Mouse (Mus musculus): ENCODE data around the gene Sema3g. TPM values are rescaled to one million over a fixed set of nuclear protein-coding genes. Genes with fewer than 3 reads are reported as not detected.
A peak's percentile ranks its signal among the peaks of the same experiment; 100 is the strongest.

Sema3g gene
- polyA plus RNA-seq, 1 experiment, result 1.3 TPM

- no peak for DNase-seq (ENCODE audit: low read depth, low spot score)
- WGBS, result 80% methylated on average over 2 of the region's 2 CpGs
These were observed 814 bp upstream of the Sema3g start, which contains the start of gene Nisch for GRCm38 (mm10) chr14:31216846-31217245. Gene Nisch (minus strand): TSS chr14:31216946.

DNA sequence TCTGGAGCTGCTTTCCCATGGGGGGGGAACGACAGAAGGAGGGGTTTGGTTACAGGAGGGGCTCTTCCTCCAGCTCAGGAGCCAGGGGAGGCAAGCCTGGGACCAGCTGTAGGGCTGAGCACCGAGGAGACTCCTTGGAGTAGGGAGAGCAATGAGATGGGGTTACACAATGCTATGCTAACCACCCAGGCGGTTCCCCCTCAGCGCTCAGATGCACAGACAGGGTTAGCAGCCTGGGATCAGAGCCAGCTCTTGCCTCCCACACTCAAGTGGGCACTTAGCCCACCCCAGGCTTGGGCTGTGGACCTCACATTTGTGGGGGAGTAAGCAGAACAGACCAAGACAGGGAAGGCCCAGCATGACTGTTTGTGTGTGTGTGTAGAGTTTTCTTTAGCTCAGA is 9.3 kb downstream of the Sema3g start:
- 54% methylated on average over 4 of the region's 4 CpGs for WGBS

DNA sequence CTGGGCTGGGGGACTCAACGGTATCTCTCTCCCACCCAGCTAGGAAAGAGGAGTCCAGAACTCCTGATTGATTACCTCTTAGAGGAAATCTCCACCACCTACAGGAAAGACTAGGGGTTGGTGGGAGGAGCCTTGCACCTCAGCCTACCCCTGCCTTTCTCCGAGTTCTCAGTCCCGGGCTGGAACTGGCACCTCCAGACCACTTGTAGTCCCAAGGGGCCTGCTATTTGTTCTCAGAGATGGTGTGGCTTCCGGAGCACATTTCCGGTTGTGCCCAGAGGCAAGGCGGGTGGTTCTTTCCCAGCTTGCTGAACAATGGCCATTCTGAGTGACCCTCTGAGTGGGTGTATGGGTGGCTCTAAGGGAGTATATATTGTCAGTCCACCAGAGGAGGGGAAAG is 10.6 kb downstream of the Sema3g start:
- 68% methylated on average over 6 of the region's 6 CpGs for WGBS
- no peak for DNase-seq (ENCODE audit: low read depth, low spot score)

More for the DNA sequence above, 9.3 kb downstream of the Sema3g start:
- no peak for DNase-seq (ENCODE audit: low read depth, low spot score)

DNA sequence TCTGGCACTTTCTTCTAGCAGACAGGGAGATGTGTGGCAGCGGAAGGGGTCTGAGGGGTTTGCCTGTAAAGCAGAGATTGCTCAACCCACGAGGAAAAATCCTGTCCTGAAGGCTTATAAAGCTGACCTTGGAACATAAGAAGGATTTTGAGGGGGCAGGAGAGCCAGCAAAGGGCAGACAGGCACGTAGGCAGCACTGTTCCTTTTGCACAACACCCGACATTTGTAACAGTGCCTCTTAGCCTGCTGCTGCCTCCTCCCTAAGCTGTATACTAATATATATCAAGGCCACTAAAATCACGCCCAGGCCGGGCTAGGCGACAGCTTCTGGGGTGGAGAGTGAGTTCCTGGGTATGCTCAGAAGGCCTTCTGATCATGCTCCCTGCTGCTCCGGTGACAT is 12.8 kb downstream of the Sema3g start:
- WGBS, result 43% methylated on average over 8 of the region's 8 CpGs
- DNase-seq (ENCODE audit: low read depth, low spot score), result no peak

GRCm38 (mm10) chr14:31232404-31233069 is 14.9 kb downstream of the Sema3g start:
- 74% methylated on average over 13 of the region's 13 CpGs for WGBS
- no peak for DNase-seq (ENCODE audit: low read depth, low spot score)

DNA sequence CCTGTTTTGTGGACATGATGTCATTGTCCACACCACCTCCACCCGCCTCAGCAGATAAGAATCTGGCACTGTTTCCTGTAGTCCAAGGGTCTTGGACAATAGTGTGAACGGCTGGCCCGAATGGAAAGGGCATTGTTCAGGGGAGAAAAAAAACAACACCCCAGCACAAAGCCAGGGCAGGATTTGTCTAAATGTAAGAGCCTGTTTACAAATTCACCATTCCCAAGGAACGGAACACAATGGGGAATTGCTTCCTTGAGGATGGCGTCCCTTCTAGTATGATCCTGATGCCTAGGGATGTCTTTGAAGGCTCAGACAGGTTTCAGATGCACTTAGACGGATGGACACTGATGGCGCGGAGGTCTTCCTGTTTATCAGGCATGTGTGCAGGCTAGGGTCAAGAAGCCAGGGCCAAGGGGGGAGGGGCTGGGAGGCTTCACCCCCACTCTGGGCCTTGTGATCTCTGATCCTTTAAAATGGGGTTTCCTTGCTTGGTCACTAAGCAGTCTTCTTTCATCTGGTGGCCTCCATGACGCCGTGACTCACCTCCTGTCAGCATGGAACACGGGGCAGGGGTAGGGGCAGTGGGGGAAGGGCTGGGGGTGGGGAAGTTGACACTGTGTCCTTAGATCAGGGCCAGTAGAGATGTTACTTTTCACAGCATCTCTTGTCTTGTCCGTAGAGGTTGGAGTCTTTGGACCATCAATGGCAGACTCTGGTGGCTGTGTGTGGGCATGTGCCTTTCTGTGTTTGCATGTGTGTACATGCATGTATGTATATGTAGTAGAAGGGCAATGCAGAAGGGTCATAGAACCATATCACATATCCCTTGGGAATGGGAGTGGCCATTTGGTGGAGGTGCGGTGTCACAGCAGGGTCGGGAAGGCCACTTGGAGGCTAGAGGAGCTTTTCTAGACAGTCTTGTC is 15.7 kb downstream of the Sema3g start:
- 75% methylated on average over 14 of the region's 14 CpGs for WGBS
- no peak for DNase-seq (ENCODE audit: low read depth, low spot score)

DNA sequence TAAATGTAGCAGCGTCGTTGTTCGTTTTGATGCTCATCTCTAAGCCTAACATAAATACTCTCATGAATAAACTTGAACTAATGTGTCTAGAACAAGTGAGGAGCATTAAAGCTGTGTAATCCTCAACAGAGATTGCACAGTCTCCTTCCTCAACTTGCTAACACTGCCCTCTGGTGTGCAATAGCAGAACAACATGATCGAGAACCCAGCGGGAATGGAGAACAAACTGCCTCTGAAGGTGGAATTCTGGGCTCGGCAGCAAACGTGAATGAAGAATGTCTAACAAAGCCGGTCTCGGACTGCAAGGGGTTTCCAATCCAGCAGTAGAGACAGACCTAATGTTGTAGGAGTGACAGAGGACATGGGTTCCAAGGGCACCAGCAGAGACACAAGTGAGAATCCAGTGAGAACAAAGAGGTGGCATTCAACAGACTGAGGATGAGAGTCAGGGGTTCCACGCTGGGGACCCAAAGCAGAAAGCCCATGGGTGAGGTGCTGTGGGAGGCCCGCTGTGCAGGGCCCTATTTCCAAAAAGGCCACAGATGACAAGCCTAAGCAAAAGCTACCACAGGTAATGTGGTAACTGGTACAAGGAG is 16.4 kb downstream of the Sema3g start:
- 13% methylated on average over 11 of the region's 11 CpGs for WGBS
- DNase-seq (ENCODE audit: low read depth, low spot score), result peak; percentile 73

DNA sequence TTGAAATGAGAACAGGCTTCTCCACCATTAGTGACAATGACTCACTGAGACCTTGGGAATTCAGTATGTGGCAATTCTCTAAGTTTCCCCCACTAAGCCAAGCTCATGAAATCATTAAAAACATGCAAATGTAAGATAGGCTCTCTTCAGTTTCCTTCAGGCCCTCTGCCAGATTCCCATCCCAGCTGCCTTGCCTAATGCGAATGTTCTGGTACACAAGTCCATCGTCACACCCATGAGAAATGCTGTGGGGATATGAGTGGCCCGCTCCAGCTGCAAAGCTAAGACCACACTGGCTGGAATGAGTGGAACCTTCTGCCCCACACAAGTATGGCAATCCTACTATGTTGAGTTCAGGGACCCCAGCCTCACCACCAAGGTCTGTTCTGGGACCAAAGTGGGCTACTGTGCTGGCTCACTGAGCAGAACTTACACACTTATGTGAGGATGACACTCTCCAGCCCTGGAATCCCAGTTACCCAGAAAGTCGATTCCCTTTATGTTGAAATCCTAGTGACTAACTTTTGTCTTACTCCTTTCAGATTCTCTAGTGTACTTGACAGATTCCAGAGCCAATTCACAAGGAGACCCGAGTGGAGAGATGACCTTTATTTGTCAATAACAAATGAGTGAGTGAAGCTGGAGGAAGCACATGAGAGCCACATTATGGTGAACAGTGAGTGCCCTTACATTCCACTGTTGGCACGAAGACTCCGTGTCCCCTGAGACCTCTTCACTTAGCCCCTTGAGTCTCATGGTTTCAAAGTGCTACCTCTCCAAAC is 19.6 kb downstream of the Sema3g start:
- no peak for DNase-seq (ENCODE audit: low read depth, low spot score)
- WGBS, result 70% methylated on average over 7 of the region's 7 CpGs

- WGBS, result 72% methylated on average over 3 of the region's 3 CpGs
- DNase-seq (ENCODE audit: low read depth, low spot score), result no peak
These were observed 22.9 kb downstream of the Sema3g start for GRCm38 (mm10) chr14:31240528-31240927.

DNA sequence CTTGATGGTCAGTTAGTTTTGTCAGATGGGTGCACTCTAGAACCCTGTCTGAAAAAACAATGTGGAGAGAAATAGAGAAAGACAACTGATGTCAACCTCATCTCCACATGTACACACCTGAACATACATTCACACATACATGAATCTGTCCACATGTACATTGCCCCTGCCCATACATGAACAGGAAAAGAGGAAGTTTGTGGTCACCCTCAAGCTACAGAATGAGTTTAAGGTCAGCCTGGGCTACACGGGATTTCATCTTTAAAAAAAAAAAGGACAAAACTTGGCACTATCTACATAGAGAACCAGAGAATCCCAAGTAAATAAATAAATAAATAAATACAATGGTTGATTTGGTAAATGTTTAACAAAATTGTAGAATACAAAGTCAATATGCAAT is 27.1 kb downstream of the Sema3g start:
- no peak for DNase-seq (ENCODE audit: low read depth, low spot score)
- WGBS, result 68% methylated on average over 1 of the region's 1 CpGs

DNA sequence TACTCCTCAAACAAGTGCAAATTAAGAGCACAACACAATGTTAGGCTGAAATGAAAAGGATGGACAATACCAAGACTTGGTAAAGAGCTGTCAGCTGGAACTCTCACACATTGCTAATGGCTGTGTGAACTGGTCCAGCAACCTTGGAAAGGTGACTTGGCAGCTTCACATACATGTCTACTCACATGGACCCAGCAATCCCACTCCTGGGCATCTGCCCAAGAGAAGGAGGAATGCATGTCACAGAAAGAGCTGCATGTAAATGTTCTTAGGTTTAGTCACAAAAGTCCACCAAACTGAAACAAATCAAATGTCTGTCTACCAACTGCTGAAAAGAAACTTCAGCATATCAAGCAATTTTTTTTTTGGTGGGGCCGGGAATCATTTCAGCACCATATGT is 28.3 kb downstream of the Sema3g start:
- 89% methylated on average over 1 of the region's 1 CpGs for WGBS
- no peak for DNase-seq (ENCODE audit: low read depth, low spot score)

DNA sequence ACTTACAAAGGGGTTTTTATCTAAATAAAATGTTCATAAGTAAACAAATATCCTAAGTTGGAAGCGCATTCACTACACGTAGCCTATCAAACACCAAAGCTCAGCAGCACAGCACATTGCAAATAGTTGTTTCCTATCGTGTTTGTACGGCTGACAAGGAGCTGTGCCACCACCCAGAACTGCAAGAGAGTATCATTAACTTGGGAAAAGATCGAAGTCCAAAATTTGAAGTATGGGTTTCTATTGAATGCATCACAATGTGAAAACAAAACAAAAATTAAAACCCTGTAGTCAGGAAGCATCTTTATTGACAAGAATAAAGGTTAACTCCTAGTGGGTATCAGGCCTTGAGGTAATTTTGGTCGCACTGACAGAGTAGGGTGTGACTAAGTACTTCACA is 30.7 kb downstream of the Sema3g start:
- WGBS, result 42% methylated on average over 6 of the region's 6 CpGs
- DNase-seq (ENCODE audit: low read depth, low spot score), result no peak

- WGBS, result 12% methylated on average over 38 of the region's 38 CpGs
- no peak for DNase-seq (ENCODE audit: low read depth, low spot score)
These were observed 32.8 kb downstream of the Sema3g start for GRCm38 (mm10) chr14:31250222-31251083.

- under 1% methylated on average over 75 of the region's 75 CpGs for WGBS
- DNase-seq (ENCODE audit: low read depth, low spot score), result no peak
These were observed 33.5 kb downstream of the Sema3g start, which contains the start of the genes Phf7 and Bap1 for GRCm38 (mm10) chr14:31251084-31251604. Gene Phf7 (minus strand): TSS chr14:31251317. Gene Bap1 (plus strand): TSS chr14:31251450.

DNA sequence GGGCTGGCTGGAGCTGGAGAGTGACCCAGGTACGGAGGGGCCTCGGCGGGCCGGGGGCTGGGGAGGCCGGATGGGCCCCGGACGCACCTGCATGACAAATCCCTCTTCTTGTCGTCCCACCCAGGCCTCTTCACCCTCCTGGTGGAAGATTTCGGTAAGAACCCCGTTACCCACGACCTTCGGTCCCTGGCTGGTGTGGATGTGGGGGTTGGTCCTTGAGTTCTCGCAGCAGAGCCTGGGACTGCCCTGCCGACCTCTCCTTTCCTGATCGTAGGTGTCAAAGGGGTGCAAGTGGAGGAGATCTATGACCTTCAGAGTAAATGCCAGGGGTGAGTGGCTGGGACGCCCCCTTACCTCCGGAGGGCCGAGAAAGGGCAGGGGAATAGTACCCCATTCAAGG is 34.0 kb downstream of the Sema3g start:
- DNase-seq (ENCODE audit: low read depth, low spot score), result no peak
- WGBS, result 2% methylated on average over 18 of the region's 18 CpGs

GRCm38 (mm10) chr14:31252091-31252490 is 34.4 kb downstream of the Sema3g start:
- no peak for DNase-seq (ENCODE audit: low read depth, low spot score)
- WGBS, result 76% methylated on average over 5 of the region's 5 CpGs

GRCm38 (mm10) chr14:31258476-31259050 is 40.9 kb downstream of the Sema3g start:
- 93% methylated on average over 14 of the region's 14 CpGs for WGBS
- DNase-seq (ENCODE audit: low read depth, low spot score), result no peak

DNA sequence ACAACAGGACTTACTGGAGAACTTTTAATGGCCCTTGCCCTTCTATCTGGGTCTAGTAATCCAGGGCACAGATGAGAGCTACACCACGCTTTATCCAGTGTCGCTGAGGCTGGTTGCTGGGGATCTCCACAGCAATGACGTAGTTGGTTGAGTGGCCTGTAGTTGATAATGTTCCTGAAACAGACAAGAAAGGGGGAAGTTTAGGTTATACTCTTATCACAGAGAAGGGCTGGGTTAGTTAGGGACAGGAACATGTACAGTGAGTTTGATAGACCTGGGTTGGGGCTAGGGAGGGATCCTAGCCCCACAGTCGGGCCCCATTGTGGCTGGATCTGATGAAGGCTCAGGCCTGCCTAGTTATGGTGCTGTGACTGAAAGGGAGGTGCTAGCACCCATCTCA is 42.7 kb downstream of the Sema3g start:
- 97% methylated on average over 4 of the region's 4 CpGs for WGBS
- DNase-seq (ENCODE audit: low read depth, low spot score), result no peak
